Mouse (Mus musculus): ENCODE results near the gene Arvcf.

DNA sequence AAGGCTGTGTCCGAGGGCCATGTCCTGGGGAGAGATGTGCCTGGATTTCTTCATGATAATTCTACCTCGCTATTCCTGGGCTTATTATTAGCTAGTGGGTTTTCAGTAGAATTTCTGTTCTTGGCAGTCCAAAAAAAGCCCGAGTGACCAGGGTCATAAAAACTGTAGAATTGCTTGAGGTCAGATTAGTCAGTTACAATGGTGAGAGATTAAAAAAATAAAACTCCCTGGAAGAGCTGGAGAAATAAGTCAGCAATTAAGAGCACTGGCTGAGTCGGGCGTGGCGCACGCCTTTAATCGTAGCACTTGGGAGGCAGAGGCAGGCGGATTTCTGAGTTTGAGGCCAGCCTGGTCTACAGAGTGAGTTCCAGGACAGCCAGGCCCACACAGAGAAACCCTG lies 20.0 kb upstream of the Arvcf start:
- TF ChIP-seq CTCF (IDR thresholded peaks at IDR 0.05; ENCODE audit: borderline replicate concordance, insufficient read depth, low read depth, low read length) (no peak), POLR2A (IDR thresholded peaks at IDR 0.05; ENCODE audit: borderline replicate concordance, insufficient read depth, low read length) (no peak)
